Mouse (Mus musculus) adrenal gland, adult 2 months (tissue): ENCODE measurements around the gene Rcan2. TPM values are rescaled to one million over a fixed set of nuclear protein-coding genes. Genes with fewer than 3 reads are reported as not detected.

Source experiments
- DNase-seq: peaks from one replicate; pipeline ENCODE4 v3.0.0; 2021
- polyA plus RNA-seq: library from polyadenylated mRNA; depleted of rRNA; stranded (reverse); fragments of >200 nt; gene quantifications from 2 replicates; pipeline ENCODE4 v1.2.3, GENCODE M21; 2012
- total RNA-seq, 2 experiments: library from RNA; stranded (reverse); gene quantifications; 2 replicates each; pipeline ENCODE4 v1.2.3; 2021

Rcan2 gene
- total and polyA plus RNA-seq, 3 experiments: 2.6 to 6.9 (median 5.2) TPM

- DNase-seq: no peak
Observed at GRCm38 (mm10) chr17:44023842-44024241, 222.7 kb downstream of the Rcan2 start.

- DNase-seq: no peak
Observed at GRCm38 (mm10) chr17:44025011-44025410, 223.9 kb downstream of the Rcan2 start.

- DNase-seq: no peak
Observed at GRCm38 (mm10) chr17:44025935-44026334, 224.8 kb downstream of the Rcan2 start.

- no peak for DNase-seq
Observed at GRCm38 (mm10) chr17:44026378-44026777, 225.2 kb downstream of the Rcan2 start.

- DNase-seq: no peak
Observed at GRCm38 (mm10) chr17:44026786-44027185, 225.6 kb downstream of the Rcan2 start.

- DNase-seq: no peak
Observed at GRCm38 (mm10) chr17:44027311-44027710, 226.2 kb downstream of the Rcan2 start.

- no peak for DNase-seq
Observed at GRCm38 (mm10) chr17:44029616-44030015, 228.5 kb downstream of the Rcan2 start.

- DNase-seq: peak; percentile 18
Observed at GRCm38 (mm10) chr17:44030776-44031587, 229.8 kb downstream of the Rcan2 start.

- peak; percentile 48 for DNase-seq
Observed at GRCm38 (mm10) chr17:44035005-44035404, 233.9 kb downstream of the Rcan2 start.

- DNase-seq: peak; percentile 21
Observed at GRCm38 (mm10) chr17:44038656-44039055, 237.5 kb downstream of the Rcan2 start.

- DNase-seq: no peak
Observed at GRCm38 (mm10) chr17:44040449-44040848, 239.3 kb downstream of the Rcan2 start.

- no peak for DNase-seq
Observed at GRCm38 (mm10) chr17:44042301-44042700, 241.2 kb downstream of the Rcan2 start.

- DNase-seq: no peak
Observed at GRCm38 (mm10) chr17:44042861-44043260, 241.7 kb downstream of the Rcan2 start.

- no peak for DNase-seq
Observed at GRCm38 (mm10) chr17:44053427-44053826, 252.3 kb downstream of the Rcan2 start.

- no peak for DNase-seq
Observed at GRCm38 (mm10) chr17:44057123-44057522, 256.0 kb downstream of the Rcan2 start.

GRCm38 (mm10) chr17:44058145-44058544 lies 257.0 kb downstream of the Rcan2 start:
- DNase-seq: no peak

- no peak for DNase-seq
Observed at GRCm38 (mm10) chr17:44060781-44061180, 259.6 kb downstream of the Rcan2 start.

GRCm38 (mm10) chr17:44061289-44061890 lies 260.2 kb downstream of the Rcan2 start:
- no peak for DNase-seq

- no peak for DNase-seq
Observed at GRCm38 (mm10) chr17:44068876-44069275, 267.7 kb downstream of the Rcan2 start.

GRCm38 (mm10) chr17:44071680-44072079 lies 270.5 kb downstream of the Rcan2 start:
- DNase-seq: no peak

GRCm38 (mm10) chr17:44075601-44076000 lies 274.4 kb downstream of the Rcan2 start:
- DNase-seq: no peak

GRCm38 (mm10) chr17:44076051-44076680 lies 275.0 kb downstream of the Rcan2 start:
- DNase-seq: peak; percentile 19
